Mouse (Mus musculus) heart, postnatal 0 days (tissue): ENCODE measurements around the gene Cdk14.

ENCODE experiments used
- CTCF ChIP-seq: IDR thresholded peaks from 2 replicates; pipeline ENCODE4 v1.5.1; 2016; ENCODE audit warnings: antibody characterized with exemption, control low read depth, low read depth
- EP300 ChIP-seq: IDR thresholded peaks from 2 replicates; pipeline ENCODE4 v1.6.1; 2016; ENCODE audit warnings: antibody characterized with exemption, low read depth

DNA sequence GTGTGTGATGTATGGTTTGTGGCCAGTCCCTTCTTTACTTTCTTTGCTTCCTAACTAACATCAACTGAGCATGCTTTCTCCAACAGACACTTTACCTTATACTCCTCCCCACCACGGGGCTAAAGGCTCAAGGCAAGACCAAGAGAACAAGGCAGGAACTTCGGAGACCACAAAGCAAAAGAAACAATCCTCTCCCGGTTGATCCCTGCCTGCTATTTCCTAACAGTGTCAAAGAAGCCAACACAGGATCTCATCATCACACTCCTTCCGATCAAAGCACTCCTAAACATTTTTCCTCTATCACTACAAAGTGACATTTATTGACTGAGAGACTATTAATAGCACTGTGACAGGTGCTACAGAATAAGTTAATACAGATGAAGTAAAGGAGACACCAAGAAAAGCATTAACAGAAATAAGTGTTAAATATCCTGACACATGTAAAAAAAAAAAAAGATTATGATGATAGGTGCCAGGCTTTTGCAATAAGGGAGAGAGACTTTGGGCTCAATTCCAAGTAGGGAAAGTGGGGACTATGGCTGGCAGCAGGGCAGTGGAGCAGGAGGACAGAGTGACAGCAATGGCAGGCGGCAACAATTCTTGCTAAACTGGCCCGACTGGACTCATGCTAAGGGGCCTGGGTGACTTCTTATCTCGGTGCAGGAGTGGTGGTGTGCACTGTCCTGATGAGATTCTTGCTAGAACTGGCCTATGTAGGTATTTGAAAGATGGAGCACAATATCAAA is 208.9 kb downstream of the Cdk14 start:
- TF ChIP-seq CTCF: no peak
- no peak for TF ChIP-seq EP300
